Mouse (Mus musculus): ENCODE results near the gene Sec14l1.

DNA sequence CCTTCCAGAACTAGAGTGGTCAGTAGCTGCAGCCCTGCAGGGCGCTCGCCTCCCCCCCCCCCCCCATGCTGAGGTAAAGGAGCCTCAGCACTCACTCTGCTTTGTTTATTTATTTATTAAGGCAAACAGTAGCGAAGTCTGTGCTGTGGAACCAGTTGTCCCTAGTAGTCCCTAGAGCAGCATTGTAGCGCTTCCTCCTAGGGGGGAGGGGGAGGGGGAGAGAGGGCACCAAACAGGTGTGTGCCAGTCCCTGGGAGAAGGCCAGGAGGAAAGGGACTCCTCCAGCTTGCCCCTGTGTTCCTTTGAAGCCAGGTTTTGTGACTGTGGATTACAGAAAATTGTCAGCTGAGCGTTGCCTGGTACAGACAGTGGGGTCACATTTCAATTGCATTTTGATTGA, 4.8 kb downstream of the Sec14l1 start:
- no peak for TF ChIP-seq GATA1 (IDR thresholded peaks at IDR 0.05; ENCODE audit: borderline replicate concordance, low read length)
- TF ChIP-seq FLI1 (IDR thresholded peaks at IDR 0.05; ENCODE audit: low read length), result no peak
